20 mouse cellular contexts compared by ENCODE assay signal in the genomic region with DNA sequence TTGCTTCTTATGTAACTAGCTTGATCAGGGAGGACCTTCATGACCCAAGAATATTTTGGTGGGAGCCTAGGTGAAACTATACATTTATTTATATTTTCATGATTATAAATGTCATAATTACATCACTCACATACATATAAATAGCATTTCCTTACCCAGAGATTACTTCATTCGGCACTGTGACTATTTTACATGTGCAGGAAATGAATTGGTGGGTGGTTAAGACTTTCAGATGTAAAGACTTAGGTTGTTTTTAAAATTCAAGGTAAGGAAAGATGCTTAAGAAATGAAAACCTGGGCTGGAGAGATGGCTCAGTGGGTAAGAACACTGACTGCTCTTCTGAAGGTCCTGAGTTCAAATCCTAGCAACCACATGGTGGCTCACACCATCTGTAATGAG.
"Had no signal": no experiment of that assay in that cellular context is flagged by ENCODE, and none has a peak within 500 bp of the region (broad histone marks: within the 10 kb centered on the region; RNA-seq: fewer than 3 reads in every experiment).

No protein-coding gene starts in this region.

- H3K27me3 ChIP-seq: heart, embryonic 12.5 days; hindbrain, embryonic 12.5 days; intestine, embryonic 15.5 days; limb, embryonic 12.5 days; liver, embryonic 13.5 days had no signal

- H3K36me3 ChIP-seq: intestine, embryonic 15.5 days had no signal

- DNase-seq: gastrocnemius, adult 2 months; gastrocnemius, postnatal 10 days; gastrocnemius, postnatal 25 days; heart, adult 18-20 months; heart, postnatal 10 days; heart, postnatal 4 days; kidney, adult 18-20 months; kidney, adult 8-10 months; kidney, postnatal 10 days; kidney, postnatal 25 days; layer of hippocampus, adult 9-11 months; layer of hippocampus, postnatal 36 days; liver; liver, embryonic 13.5 days had no signal

- ATAC-seq: hindbrain, embryonic 16.5 days; intestine, embryonic 15.5 days; intestine, postnatal 0 days had no signal
